Mouse (Mus musculus) gastrocnemius, postnatal 36 days (tissue): ENCODE measurements around the gene Birc2. TPM values are rescaled to one million over a fixed set of nuclear protein-coding genes. Genes with fewer than 3 reads are reported as not detected.

Source experiments
- DNase-seq, 2 experiments: peaks; one replicate each; pipeline ENCODE4 v3.0.0; 2022
- intact Hi-C: fragments of 180-260 bp; cut with DNase I; formaldehyde crosslinking; loops from one replicate; pipeline ENCODE4 v1.15.1; 2025
- total RNA-seq, 2 experiments: library from RNA; stranded (reverse); gene quantifications; 2 replicates each; pipeline ENCODE4 v1.2.3; 2021

The Birc2 gene
- total RNA-seq, 2 experiments from 2014 or later: 18.1 to 21.0 TPM

DNA sequence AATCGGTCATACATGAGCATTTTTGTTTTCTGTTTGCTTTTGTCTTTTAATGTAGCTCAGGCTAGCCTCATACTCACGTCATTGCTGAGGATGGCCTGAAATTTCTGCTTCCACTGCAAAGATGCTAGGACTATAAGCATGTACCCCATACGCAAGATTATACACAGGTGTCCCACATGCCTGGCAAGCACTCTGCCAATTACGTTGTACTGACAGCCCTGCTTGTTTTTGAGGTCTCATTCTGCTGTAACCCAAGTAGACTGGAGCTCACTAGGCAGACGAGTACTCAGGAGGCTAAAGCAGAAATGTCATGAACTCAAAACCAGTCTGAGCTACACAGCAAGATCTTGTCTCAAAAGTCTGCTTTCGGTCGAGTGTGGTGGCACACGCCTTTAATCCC, 15.0 kb upstream of the Birc2 start:
- no peak for DNase-seq
- intact Hi-C loops: no loop called here

DNA sequence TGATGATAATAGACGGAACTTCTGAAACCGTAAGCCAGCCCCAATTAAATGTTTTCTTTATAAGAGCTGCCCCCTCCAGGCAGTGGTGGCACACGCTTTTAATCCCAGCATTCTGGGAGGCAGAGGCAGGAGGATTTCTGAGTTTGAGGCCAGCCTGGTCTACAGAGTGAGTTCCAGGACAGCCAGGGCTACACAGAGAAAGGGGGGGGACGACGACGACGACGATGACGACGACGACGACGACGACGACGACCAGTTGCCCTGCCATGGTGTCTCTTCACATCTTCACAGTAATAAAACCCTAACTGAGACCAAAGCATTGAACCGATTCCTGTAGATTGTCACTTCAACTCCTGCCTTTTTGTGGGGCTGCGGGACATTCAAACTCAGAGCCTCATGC, 11.3 kb upstream of the Birc2 start:
- no peak for DNase-seq
- intact Hi-C loops: loop anchor here (10.0 kb wide), 1 partner anchor 157 kb away; the partner anchor contains the start of gene Yap1

DNA sequence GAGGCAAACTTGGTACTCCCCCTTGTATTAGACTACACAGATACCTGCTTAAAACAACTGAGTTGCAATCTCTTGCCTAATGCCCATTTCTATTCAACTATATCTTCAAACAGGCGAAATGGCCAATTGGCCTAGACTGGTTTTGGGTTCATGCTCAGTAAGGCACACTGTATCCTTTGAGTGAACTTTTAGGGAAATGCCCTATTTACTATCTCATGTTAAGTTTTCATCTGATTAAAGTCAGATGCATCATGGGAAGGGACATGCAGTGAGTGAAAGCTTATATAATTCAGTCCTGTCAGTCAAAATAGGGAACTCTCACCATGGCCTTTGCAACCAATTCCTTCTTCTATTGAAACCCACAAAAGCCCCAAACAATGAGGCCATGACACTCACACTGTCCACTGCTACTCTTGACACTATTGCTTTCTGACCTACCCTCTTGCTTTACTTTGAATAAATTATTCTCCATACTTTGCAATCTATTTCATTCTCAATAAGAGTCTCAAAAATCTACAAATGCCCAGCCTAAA, 9.9 kb upstream of the Birc2 start:
- no peak for DNase-seq
- intact Hi-C loops: loop anchor here (10.0 kb wide), 1 partner anchor 158 kb away; the partner anchor contains the start of gene Yap1

DNA sequence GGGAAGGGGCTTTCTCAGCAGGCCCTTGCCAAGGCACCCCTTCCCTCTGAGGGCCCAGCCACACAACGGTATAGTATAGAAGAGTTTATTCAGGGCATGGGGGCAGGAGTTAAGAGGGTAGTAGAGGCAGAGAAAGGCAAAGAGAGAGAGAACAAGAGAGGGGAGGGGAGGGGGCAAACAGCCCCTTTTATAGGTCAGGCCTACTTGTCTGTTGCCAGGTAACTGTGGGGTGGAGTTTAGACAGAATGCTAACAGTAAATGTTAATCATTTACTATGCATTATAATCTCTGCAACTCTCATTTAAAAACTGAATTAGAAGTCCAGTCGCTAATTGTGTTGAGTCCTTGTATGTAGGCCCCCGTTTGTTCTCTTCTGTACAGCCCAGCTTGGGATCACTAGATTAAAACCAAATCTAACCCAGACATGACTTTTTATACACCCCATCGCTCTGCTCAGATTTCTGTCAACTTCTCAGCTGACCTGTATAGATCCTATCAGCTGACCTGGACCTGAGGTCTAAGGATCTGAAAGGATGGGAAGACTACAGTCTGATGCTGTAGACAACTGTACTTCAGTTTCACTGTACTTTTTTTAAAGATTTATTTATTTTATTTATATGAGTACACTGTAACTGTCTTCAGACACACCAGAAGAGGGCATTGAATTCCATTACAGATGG, 8.5 kb upstream of the Birc2 start:
- DNase-seq: no peak
- intact Hi-C loops: loop anchor here (10.0 kb wide), 1 partner anchor 159 kb away; the partner anchor contains the start of gene Yap1

DNA sequence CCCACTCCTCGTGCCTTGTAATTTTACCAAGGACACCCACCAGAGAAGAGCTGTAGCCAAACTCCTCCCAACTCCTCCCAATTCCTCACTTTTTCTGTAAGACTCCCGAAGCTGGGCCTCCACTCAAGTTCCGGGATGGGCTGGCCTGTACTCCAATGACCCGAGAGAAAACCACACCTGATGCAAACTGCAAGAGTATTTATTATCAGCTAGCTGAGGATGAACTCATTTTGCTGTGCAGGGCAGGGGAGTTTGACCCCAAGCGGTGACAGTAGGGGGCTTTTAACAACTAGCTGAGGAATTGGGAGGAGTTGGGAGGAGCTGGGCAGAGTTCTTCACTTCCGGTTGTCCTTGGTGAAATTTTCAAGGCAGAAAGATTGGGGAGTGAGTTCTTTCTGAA, 4.4 kb upstream of the Birc2 start:
- no peak for DNase-seq
- intact Hi-C loops: loop anchor here (10.0 kb wide), 1 partner anchor 164 kb away; the partner anchor contains the start of gene Yap1

DNA sequence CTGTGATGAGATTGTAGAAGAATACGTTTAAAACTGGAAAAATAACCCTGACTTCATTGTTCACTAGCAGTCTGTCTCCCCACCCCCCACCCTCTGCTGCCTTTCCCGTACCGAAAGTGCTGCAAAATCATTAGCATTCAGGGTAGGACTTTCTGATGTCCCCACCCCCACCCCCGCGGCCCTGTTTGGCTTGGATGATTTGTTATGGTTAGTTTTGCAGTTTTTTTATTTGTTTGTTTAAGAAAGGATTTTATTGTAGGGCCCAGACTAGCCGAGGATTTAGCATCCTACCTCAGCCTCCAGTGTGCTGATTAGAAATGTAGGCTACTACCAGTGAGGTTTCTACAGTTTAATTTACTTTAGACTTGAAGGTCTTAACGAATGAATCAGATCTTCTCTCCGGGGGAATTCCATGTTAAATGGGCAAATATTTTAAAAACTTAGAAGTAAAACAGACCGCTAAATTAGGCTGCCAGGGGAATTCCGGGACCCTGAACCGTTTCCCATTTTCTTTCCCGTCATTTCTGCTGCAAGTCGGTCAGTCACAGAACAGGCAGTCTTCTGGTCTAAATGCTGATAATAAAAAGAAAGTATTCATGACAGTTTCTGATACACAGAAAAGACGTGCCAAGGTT, 1.1 kb upstream of the Birc2 start:
- DNase-seq: no peak
- intact Hi-C loops: loop anchor here (2.0 kb wide), 1 partner anchor 73 kb away; the partner anchor contains the start of gene Tmem123

DNA sequence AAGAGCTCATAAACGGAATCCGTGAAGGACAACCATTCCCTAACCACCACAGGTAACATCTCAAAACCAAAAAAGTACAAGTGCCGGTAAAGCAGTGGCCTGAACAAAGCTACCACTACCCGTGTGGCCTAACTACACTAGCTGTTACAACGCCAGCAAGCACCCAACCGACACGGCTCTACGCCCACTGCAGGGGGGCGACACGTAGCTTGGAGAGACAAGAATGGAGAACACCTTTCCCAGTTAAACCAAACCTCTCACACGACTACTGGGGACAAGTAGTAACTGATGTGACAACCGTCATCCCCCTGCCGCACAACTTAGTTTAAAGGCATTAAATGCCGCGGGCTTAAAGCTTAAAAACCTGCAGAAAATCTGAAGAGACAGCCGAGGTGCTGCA, 533 bp downstream of the Birc2 start:
- DNase-seq: peak; percentile 17 to 29
- intact Hi-C loops: loop anchor here (2.0 kb wide), 1 partner anchor 72 kb away; the partner anchor contains the start of gene Tmem123

DNA sequence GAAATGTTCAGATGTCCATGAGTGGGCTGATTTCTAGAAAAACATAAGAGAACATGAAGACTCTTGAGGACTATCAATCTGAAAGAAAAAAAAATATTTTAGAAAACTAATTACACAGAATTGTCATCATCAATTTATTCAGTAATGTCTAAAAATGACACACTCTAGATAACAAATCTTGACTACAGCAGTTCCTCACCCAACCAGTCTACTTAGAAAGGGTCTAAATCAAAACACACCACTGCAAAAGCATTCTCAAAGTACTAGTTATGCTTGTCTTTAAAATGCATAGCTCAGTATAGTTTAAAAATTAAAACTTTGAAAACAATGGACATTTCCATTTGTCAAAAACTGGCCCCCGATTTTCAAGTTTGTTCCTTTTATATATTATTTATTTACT, 1.6 kb downstream of the Birc2 start:
- DNase-seq: no peak
- intact Hi-C loops: no loop called here

DNA sequence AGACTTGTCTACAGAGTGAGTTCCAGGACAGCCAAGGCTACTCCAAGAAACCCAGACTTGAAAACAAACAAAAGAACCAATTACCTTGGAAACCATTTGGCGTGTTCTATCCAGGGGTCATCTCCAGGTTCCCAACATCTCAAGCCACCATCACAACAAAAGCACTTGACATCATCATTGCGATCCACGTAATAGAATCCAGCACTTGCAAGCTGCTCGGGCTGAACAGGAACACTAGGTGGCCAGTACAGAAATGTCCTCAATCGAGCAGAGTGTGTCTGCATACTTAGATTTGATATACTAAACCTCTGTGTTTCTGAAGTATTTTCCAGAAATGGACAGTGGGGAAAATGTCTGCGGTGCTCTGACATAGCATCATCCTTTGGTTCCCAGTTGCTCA, 3.4 kb downstream of the Birc2 start:
- intact Hi-C loops: no loop called here
- DNase-seq: no peak

DNA sequence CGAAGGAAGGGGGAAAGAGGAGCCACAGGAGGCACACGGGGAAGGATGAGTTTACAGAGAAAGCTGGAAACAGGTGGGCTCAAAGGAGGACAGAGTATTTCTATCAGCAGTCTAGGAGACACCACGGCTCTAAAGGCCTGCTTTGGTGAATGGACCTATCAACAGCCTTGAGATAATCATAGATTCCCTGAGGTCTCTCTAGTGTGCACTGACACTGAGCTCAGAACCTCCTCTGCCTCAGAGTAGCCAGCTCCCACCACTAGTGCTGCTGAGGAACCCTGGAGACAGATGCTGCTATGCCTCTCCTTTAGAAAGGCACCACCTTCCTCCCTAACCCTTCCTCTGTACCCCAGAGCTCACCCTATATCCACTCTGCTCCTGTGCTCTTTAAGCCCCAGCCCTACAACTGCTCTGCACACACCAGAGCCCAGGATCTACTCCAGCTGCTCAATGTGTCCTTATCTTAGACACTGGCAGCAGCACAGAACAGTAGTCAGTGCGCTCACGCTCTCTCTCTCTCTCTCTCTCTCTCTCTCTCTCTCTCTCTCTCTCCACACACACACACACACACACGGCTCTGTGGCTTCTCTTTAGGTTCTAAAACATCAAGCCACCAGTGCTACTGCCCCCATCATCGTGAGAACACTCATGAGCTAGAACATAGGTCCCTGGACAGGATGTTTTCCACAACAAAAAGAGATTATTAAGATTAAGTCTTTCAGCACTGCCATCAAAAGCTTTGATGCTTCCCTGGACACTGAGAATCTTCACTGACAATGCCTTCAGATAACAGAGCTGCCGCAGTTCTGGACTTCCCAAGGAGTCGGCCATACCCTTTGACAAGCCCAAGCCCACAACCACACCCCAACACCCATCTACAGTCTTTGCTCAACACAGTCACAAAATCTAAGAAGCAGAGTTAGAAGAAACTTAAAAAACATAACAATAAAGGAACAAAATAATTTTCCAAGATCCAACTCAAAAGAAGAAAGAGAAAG, 7.0 kb downstream of the Birc2 start:
- intact Hi-C loops: no loop called here
- DNase-seq: no peak

DNA sequence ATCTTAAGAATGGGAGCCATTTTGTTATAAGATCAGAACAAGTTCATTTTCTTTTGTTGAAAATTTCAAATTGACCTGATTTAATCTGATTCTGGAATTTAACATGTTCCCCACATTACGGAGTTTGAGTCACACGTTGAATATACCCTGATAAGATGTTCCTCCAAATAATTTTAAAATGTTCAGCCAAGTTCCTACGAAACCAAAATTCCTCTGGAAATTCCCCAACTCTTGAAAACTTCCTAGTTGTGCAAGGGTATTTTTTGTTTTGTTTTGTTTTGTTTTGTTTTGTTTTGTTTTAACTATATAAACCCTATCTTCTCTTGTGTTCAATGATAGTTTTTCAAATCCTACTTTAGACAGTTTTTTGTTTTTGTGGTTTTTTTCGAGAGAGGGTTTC, 8.2 kb downstream of the Birc2 start:
- no peak for DNase-seq
- intact Hi-C loops: no loop called here

DNA sequence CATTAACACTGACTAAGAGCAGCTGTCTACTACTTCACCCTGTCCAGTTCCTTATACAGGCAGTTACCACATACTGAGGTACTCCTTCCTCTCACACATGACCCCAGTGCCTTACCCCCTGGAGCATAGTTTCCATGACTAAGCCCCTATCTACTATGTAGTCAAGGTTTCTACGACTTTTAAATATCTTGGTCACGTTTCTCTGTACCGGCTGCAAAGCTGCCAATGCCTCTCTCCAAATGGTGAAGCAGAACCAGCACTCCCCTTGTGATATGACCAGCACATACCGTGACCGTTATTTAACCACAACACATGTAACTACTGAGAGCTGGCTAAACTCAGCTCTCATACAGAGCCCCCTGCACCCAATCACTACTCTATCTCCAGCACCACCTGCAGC, 11.9 kb downstream of the Birc2 start:
- intact Hi-C loops: no loop called here
- no peak for DNase-seq

DNA sequence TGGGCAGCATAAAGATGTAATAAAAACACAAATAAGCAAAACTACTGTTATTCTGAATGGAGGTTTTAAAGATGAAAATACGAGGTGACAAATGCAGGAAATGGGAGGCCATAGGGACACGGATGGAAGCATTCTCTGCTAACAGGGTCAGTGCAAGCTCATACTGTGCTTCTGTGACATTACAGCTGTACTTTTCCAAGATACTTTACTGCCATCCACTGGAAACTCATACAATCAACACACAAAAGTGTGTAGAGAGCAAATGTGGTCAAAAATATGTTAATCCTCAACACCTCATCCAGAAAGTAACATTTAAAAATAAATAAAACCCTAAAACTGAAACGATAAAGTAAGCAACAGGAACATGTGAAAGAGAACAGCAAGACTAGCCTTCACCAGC, 14.1 kb downstream of the Birc2 start:
- intact Hi-C loops: no loop called here
- DNase-seq: no peak

DNA sequence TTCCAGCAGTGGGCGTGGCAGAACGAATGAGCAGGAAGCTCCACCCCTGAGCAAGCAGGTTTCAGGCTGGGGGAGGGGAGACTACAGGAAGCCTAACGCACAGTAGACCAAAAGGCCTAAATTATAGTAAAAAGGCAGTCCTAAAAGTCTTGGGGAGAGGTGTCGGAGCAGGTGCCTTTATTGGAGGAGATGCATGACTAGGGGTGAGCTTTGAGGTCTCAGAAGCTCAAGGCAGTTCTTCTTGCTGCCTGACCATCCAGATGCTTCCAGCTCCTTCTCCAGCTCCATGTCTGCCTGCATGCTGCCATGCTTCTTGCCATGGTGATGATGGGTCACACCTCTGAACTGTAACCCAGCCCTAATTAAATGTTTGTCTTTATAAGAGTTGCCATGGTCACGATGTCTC, 31.8 kb downstream of the Birc2 start:
- DNase-seq: no peak
- intact Hi-C loops: no loop called here

DNA sequence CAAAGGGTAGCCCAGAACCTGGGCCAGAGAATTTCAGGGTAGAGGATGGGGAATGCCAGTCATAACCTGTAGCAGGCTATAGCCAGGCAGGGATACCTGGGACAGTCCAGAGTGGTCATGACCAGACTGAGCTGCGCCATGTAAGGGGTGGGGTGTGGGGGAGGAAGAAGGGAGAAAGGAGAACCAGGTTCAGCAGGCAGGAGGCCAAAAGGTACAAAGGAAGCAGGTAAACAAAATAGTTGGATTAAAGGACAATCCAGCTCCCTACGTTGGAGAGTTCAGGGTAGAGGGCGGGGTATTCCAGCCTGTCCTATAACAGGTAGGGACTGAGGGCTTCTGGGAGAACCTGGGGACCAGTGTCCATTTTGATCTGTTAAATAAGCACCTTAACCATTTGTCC, 38.3 kb downstream of the Birc2 start:
- intact Hi-C loops: no loop called here
- no peak for DNase-seq

DNA sequence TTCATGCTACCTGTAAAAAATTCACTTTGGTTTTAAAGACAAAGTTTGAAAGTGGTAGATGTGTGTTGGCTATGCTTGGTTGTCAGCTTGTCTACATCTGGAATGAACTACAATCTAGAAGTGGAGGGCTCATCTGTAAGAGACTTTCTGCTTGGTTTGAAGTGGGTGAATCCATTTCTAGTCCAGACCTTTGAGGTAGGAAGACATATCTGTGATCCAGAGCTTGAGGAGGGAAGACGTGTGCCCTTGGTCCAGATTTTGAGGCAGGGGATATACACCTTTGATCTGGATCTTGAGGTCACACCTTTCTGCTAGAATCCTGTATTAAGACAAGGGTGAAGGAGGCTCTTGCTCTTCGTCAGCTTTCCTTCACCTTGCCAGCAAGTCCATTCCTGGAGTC, 39.3 kb downstream of the Birc2 start:
- no peak for DNase-seq
- intact Hi-C loops: no loop called here

DNA sequence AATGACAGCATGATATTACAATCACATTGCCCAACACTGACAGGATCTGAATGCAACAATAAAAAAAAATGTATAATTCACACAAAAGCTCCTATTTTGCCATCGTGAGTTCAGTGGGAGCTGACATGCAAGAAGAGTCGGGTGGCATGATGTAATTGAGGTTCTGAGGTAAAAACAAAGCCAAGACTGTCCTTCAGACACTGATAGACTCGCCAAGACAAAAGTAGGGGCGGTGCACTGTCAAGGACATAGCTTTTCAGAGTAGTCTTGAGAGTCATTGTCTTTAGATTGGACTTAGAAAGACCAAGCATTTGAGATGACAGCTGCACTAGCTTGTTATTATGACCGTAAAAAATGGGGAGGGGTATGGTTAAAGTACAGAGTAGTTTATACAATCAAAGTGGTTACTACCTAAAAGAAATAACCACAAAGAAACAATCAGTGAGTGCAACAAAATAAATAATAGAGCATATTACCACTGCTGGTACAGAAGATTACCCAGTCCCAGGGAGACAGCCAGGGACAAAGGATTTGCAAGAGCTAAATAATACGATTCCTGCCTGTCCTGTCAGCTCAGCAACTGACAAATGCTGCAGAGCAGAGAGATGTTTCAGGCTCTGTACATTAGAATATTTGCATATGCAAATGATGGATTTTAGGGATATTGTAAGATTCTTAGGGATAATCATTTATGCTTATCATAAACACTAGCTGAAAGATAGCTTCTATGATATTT, 40.6 kb downstream of the Birc2 start:
- intact Hi-C loops: no loop called here
- no peak for DNase-seq

DNA sequence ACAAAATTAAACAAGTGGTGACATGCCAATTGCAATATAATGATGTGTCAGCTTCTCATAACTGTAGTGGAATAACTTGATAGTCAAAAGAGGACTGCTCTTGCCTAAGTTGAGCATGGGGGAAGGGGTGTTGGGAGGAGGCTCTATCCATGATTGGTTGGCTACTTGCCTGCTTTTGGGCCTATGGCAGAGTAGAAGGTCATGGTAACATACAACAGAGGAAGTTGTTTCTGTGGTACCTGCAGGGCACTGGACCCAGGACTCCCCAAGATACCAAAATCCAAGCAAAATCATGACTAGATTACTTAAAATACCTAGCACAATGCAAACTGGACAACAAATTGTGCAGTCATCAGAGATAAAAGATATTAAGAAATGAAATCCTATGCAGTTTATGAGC, 41.3 kb downstream of the Birc2 start:
- intact Hi-C loops: no loop called here
- no peak for DNase-seq

DNA sequence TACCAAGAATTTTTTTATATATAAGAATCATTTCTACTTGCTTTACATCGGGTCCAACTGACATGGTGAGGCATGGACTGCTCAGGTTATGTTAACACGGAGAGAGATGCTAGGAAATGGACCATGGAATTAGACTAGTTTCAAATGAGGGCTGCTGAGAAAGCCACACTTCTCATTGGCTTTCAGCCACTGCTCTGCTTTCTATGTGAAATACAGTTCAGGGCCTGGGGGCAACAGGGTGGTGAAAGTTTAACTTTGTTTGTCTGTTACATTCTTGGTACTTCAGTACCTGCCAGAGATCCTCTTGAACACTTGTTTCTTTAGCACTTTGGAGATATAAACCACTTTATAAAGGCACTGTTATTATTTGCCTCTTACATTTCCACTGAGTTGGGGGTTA, 43.3 kb downstream of the Birc2 start:
- intact Hi-C loops: no loop called here

DNA sequence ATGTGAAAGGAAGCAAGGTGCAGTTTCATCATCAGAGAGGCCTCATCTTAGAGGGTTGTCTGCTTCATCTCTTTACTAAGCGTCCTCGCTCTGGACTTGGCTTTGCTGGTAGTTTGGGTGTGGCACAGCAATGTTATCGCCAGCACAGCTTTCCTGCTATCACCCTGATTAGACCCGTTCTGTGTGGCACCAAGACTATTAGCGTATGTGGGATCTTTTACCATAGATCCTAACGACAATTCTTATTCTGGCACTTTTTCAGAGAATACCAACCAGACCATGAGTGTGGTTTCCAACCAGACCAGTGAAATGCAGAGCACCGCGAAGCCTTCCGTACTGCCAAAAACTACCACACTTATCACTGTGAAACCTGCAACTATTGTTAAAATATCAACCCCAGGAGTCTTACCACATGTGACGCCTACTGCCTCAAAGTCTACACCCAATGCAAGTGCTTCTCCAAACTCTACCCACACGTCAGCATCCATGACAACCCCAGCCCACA, 46.2 kb downstream of the Birc2 start:
- intact Hi-C loops: no loop called here
- DNase-seq: no peak

More for the DNA sequence above, 43.3 kb downstream of the Birc2 start:
- no peak for DNase-seq
